Mouse (Mus musculus): ENCODE measurements at regions not wholly inside any gene's neighbourhood (a gene's known extent, or its start where the extent isn't known, plus 50 kb on each side); places are given as distances from the start of the nearest gene placed in this dataset.
"Not testable (repeated sequence)": the region's sequence is repeated elsewhere in the genome, so short reads cannot be mapped to it uniquely, and the experiment has no call there.

DNA sequence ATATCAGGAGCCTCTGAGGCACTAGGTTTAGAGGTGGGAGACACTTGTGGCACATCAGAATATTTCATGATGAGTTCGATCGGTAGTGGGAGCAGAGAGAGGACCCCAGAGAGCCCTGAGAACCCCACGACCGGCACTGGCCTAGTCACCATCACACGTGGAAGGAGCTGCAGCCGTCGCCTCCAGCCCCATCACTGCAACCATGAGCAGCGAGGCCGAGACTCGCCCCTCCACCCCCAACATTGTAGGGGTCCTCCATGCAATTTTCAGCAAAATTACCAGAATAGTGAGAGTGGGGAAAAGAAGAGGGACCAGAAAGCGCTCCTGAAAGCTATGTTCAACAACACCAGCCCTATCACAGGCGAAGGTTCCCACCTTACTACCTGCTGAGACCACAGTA is 297.0 kb downstream of the Edem1 start:
- no peak for DNase-seq

DNA sequence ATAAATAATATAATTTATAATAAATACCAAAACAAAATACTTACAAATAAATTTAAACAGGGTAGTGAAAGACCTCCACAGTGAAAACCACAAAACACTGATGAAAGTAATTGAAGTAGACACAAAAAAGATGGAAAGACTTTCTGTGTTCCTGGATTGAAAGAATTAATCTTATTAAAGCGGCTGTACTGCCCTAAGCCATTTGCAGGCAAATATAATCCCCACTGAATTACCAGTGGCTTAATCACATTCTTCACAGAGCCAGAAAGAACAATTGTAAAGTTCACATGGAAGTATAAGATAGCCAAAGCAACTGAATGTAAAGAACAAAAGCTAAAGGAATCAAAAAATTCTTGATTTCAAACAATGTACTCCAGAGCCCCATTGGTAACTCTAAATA is 298.8 kb downstream of the Edem1 start:
- DNase-seq, result no peak

- DNase-seq, result no peak
Observed at GRCm38 (mm10) chr6:109146111-109146510, 317.7 kb downstream of the Edem1 start.

DNA sequence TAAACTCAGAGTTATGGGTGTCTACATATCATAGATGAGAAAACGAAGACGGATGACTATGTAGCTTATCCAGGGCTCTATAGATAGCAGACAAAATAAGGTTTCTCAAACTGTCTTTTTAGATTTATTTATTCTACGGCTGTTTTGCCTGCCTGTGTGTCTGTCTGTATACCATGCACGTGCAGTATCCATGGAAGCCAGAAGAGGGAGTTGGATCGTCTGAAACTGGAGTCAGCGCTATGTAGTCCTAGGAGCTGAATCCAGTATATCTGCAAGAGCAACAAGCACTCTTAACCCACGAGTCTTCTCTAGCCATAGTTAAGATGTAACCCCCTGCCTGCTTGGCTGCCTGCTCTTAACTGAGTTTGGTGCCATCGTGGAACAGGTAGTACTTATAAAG is 320.6 kb downstream of the Edem1 start:
- DNase-seq, result no peak

DNA sequence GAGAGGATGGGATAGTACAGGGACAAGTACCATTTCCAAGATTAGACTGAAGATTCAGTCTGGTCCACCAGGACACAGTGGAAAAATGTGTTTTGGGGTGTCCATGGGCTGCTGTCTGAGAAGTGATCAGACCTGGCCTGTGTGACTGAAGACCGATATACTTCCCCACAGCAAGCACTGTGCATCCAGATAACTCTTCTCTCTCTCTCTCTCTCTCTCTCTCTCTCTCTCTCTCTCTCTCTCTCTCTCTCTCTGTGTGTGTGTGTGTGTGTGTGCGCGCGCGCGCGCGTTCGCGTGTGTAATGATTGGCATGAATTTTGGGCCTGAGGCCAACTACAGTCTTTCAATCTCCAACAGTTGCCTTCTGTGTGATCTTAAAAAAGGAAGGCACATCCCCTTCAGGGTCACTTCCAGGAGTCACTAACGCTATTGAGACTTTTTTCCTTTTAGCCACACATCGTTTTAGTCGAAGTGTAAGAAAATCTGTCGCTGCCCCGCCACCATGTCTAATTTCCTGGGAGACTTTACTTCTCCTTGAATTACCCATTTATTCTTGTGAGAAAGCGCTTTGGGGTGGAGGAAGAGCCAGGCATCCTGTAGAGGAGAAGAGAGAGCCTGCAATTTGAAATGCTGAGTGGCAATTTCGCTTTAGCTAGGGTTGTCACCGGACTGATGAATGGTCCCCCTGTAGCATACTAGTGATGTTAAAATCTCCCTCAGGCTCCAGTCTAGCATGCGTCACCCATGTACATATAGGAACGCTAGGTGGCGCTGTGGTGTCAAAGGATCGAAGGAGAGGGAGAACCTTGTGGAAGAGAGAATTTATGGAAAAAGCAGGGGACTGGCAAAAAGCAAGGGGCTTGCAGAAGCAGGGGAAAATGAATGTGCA is 321.8 kb downstream of the Edem1 start:
- DNase-seq, result peak; percentile 74

- DNase-seq, result no peak
Observed at GRCm38 (mm10) chr6:109150912-109151256, 322.4 kb downstream of the Edem1 start.

DNA sequence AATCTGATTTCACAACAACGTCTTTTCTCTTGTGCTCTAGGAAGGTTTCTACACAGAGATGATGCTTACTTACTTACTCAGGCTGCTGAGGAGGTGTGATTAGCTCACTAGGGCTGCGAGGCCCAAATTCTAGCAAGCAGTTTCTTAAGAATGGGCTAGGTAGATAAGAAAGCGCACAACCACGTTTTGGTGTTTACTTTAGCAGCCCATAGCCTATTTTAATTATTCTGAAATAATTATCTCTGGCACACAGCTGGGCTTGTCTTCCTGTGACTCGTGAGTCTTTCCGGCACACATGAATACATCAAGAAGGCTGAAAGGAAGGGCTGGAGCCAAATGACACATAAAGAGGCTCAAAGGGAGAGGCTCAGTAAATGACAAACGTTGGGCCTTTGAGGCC is 325.2 kb downstream of the Edem1 start:
- DNase-seq, result no peak

DNA sequence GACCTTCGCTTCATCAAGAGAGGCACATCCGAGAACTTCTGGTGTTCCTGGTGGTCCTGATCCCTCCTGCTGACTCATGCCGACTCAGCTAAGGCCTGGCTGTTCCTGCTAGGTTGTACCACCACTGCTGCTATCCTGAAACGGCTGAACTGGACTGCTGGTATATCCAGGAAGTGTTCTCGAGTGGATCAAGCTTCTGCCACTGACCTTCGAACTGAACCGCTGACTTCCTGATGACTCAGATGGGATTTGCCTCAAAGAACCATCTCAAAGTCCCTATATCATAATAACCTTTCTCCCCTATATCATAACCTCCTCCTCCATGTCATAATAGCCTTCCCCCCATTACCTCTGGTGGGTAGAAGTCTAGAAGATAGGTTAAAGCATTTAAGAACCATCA is 331.1 kb downstream of the Edem1 start:
- DNase-seq, result no peak

DNA sequence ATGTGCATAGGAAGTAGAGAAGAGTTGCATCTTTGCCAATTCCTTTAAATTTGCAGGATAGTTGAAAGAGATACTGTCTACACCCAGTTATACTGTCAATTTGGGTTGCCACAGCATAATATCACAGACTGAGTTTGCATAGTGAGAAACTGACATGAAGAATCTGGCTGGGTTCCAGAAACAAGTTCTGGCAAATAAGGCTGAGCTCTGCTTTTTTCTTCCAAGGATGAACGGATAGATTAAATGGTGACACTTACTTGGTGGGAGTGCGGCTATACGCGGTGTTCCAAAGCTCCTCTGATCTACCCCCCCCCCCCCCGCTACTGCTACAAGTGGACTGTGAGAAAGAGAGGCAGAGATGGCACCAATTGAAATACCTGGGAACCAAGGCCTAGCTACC is 339.0 kb downstream of the Edem1 start:
- DNase-seq, result no peak

GRCm38 (mm10) chr6:109172104-109172850 is 343.8 kb downstream of the Edem1 start:
- DNase-seq, result no peak

- DNase-seq, result no peak
Observed at GRCm38 (mm10) chr6:109173015-109173414, 344.6 kb downstream of the Edem1 start.

GRCm38 (mm10) chr6:109176876-109177275 is 348.4 kb downstream of the Edem1 start:
- DNase-seq, result no peak

DNA sequence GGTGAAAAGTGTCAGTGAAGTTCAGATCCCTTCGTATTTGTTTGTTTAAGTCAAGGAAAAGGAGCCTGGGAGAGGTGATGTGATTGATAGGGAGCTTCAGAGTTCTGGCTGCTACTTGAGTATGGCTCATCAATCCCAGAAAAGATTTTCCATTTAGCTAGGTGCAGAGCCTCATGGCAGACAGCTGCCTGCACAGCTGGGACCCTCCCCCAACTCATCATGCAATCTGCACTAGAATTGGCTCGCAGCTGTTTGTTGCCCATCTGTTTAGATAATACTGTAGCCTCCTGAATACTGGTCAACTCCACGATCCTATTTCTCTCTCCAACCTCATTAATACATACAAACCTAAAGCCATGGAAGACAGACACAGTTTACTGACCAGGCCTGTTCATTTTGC is 354.4 kb downstream of the Edem1 start:
- DNase-seq, result no peak

DNA sequence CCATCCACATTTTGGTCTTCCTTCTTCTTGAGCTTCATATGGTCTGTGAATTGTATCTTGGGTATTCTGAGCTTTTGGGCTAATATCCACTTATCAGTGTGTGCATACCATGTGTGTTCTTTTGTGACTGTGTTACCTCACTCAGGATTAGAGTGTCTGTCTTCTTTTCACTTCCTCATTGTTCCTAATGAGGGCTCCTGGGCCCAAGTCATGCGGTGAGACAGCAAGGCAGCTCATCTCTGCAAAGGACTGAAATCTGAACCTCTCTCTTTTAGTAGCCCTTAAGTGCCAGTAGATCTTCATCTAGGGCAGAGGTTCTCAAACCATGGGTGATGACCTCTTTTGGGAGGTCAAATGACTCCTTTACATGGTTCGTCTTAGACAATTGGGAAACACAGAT is 364.6 kb downstream of the Edem1 start:
- not testable (repeated sequence) for DNase-seq

DNA sequence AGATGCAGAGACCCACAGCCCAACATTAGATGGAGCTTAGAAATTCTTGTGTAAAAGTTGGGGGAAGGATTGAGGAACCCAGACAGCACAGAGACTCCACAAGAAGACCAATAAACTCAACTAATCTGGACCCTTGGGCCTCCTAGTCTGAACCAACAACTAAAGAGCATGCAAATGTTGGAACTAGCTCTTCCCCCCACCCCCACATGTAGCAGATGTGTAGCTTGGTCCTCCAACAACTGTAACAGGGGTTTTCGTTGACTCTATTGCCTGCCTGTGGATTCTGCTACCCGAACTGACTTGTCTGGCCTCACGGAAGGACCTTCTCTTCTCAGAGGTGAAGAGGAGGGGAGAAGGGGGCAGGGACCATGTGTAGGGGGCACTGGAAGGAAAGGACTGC is 365.2 kb downstream of the Edem1 start:
- DNase-seq, result no peak

GRCm38 (mm10) chr6:109209699-109210098 is 381.3 kb downstream of the Edem1 start:
- DNase-seq, result no peak

- no peak for DNase-seq
Observed at GRCm38 (mm10) chr6:109230391-109230790, 401.9 kb downstream of the Edem1 start.

- DNase-seq, result no peak
Observed at GRCm38 (mm10) chr6:109233426-109233825, 405.0 kb downstream of the Edem1 start.

- no peak for DNase-seq
Observed at GRCm38 (mm10) chr6:109245666-109246065, 417.2 kb downstream of the Edem1 start.

GRCm38 (mm10) chr6:109246510-109246909 is 418.1 kb downstream of the Edem1 start:
- DNase-seq, result not testable (repeated sequence)
